Mouse (Mus musculus) ES-Bruce4 (cell line): ENCODE data around the gene Nxnl2.

Experiments
- CTCF ChIP-seq: IDR thresholded peaks from one replicate; pipeline ENCODE4 v1.8.1; 2011; ENCODE audit warnings: low read depth, low read length
- EP300 ChIP-seq: IDR thresholded peaks from 2 replicates; pipeline ENCODE4 v1.6.1; 2011; ENCODE audit warnings: low read depth, low read length; ENCODE audit not compliant: insufficient read depth
- POLR2A ChIP-seq: IDR thresholded peaks from one replicate; pipeline ENCODE4 v1.8.1; 2011; ENCODE audit warnings: low read length; ENCODE audit not compliant: insufficient read depth

- TF ChIP-seq EP300: no peak
- no peak for TF ChIP-seq CTCF
- TF ChIP-seq POLR2A: no peak
These were observed 23.1 kb downstream of the Nxnl2 start for GRCm38 (mm10) chr13:51193893-51194292.
